Mouse (Mus musculus) pancreas, adult 10 weeks (tissue): Measurements from ENCODE around the gene Fabp6. TPM values are rescaled to one million over a fixed set of nuclear protein-coding genes. Genes with fewer than 3 reads are reported as not detected.

ENCODE experiments used
- polyA plus RNA-seq: library from polyadenylated mRNA; stranded (reverse); fragments of 350-450 nt; fragmentation: Illumina TruSeq; extraction: RNeasy Lipid Tissue Mini Kit (QIAGEN cat#74804); gene quantifications from one replicate; pipeline ENCODE4 v1.2.3, GENCODE M21; 2015; ENCODE audit warnings: low read depth, low replicate concordance; ENCODE audit not compliant: insufficient read depth

Gene Fabp6
- polyA plus RNA-seq = not detected

GRCm38 (mm10) chr11:43601440-43601839 is at the start of gene Fabp6:
Gene Fabp6 (minus strand): TSS chr11:43601540.

GRCm38 (mm10) chr11:43586324-43587090 is 14.8 kb downstream of the Fabp6 start, which contains the start of gene 4933415A04Rik:
Gene 4933415A04Rik (plus strand): TSS chr11:43587040.

Other genes with a start within 250 kb of the Fabp6 start
- gene Pttg1, start 175.3 kb downstream of the Fabp6 start, polyA plus RNA-seq = 22.2 TPM
- 7.8 TPM for gene Slu7, start 167.8 kb downstream of the Fabp6 start, polyA plus RNA-seq
- 3.0 TPM for gene C1qtnf2, start 127.3 kb downstream of the Fabp6 start, polyA plus RNA-seq
- gene Ccnjl, start 72.8 kb downstream of the Fabp6 start, polyA plus RNA-seq = 0.70 TPM
- gene 4933415A04Rik, start 14.5 kb downstream of the Fabp6 start, polyA plus RNA-seq = not detected
- 4.5 TPM for gene Pwwp2a, start 80.5 kb upstream of the Fabp6 start, polyA plus RNA-seq
- 10.1 TPM for gene Ttc1, start 146.5 kb upstream of the Fabp6 start, polyA plus RNA-seq